Mouse (Mus musculus): Measurements from ENCODE around the gene Ctsk. TPM values are rescaled to one million over a fixed set of nuclear protein-coding genes. Genes with fewer than 3 reads are reported as not detected.

The Ctsk gene
- polyA plus RNA-seq, 1 experiment from 2014 or later = 1.0 TPM

GRCm38 (mm10) chr3:95488679-95489078, 10.4 kb upstream of the Ctsk start:
- Histone ChIP-seq H3K9me3 (replicated peaks; ENCODE audit: control insufficient read depth, low read length) (no peaks in the 10 kb centered on the region), H3K9ac (ENCODE audit: low read depth, low read length) (no peak overlapping the region), H3K36me3 (ENCODE audit: control insufficient read depth, insufficient read depth) (peaks cover 46% of the 10 kb centered on the region), H3K4me1 (ENCODE audit: control insufficient read depth, low read depth, low read length) (no peaks in the 10 kb centered on the region), H3K4me2 (ENCODE audit: low read depth, low read length) (no peak overlapping the region), H3K27me3 (ENCODE audit: control insufficient read depth, insufficient read depth, low read depth, low read length) (no peaks in the 10 kb centered on the region), H3K4me3 (ENCODE audit: low read depth, low read length) (no peak overlapping the region), H3K27ac (ENCODE audit: low read length) (no peak overlapping the region)
- no peak for ATAC-seq (ENCODE audit: low read depth)
- 61% methylated on average over 3 of the region's 3 CpGs for WGBS (ENCODE audit: insufficient replicate concordance)

- ATAC-seq (ENCODE audit: low read depth) = no peak
- H3K36me3 ChIP-seq (ENCODE audit: control insufficient read depth, insufficient read depth) = peaks cover 54% of the 10 kb centered on the region
- H3K9ac ChIP-seq (ENCODE audit: low read depth, low read length) = no peak overlapping the region
- H3K4me1 ChIP-seq (ENCODE audit: control insufficient read depth, low read depth, low read length) = no peaks in the 10 kb centered on the region
- H3K9me3 ChIP-seq (replicated peaks; ENCODE audit: control insufficient read depth, low read length) = no peaks in the 10 kb centered on the region
- 95% methylated on average over 2 of the region's 2 CpGs for WGBS (ENCODE audit: insufficient replicate concordance)
- H3K27ac ChIP-seq (ENCODE audit: low read length) = no peak overlapping the region
- H3K4me2 ChIP-seq (ENCODE audit: low read depth, low read length) = no peak overlapping the region
- no peak overlapping the region for H3K4me3 ChIP-seq (ENCODE audit: low read depth, low read length)
- H3K27me3 ChIP-seq (ENCODE audit: control insufficient read depth, insufficient read depth, low read depth, low read length) = no peaks in the 10 kb centered on the region
These were observed 8.8 kb upstream of the Ctsk start for GRCm38 (mm10) chr3:95490238-95490637.

GRCm38 (mm10) chr3:95494342-95494741, 4.7 kb upstream of the Ctsk start:
- H3K36me3 ChIP-seq (ENCODE audit: control insufficient read depth, insufficient read depth) = peaks cover 49% of the 10 kb centered on the region
- no peaks in the 10 kb centered on the region for H3K27me3 ChIP-seq (ENCODE audit: control insufficient read depth, insufficient read depth, low read depth, low read length)
- H3K9ac ChIP-seq (ENCODE audit: low read depth, low read length) = no peak overlapping the region
- no peaks in the 10 kb centered on the region for H3K9me3 ChIP-seq (replicated peaks; ENCODE audit: control insufficient read depth, low read length)
- WGBS (ENCODE audit: insufficient replicate concordance) = 55% methylated on average over 6 of the region's 6 CpGs
- H3K27ac ChIP-seq (ENCODE audit: low read length) = no peak overlapping the region
- no peak overlapping the region for H3K4me3 ChIP-seq (ENCODE audit: low read depth, low read length)
- no peaks in the 10 kb centered on the region for H3K4me1 ChIP-seq (ENCODE audit: control insufficient read depth, low read depth, low read length)
- 0 out of 2 replicates have a peak, but pooled peaks have one; percentile 19 for ATAC-seq (ENCODE audit: low read depth)
- no peak overlapping the region for H3K4me2 ChIP-seq (ENCODE audit: low read depth, low read length)

DNA sequence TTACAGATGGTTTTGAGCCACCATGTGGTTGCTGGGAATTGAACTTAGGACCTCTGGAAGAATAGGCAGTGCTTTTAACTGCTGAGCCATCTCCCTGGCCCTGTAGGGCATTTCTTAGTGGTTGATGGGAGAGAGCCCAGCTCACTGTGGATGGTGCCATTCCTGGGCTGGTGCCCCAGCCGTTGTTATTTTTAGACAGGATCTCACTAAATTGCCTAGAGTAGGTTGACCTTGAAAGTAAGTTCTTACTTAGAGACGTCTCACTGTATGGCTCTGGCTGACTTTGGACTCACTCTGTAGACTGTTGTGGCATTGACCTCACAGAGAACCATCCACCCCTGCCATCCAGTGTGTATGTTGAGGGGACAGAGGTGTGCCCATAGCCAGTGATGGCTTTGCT, 827 bp upstream of the Ctsk start:
- 71% methylated on average over 2 of the region's 2 CpGs for WGBS (ENCODE audit: insufficient replicate concordance)
- H3K4me1 ChIP-seq (ENCODE audit: control insufficient read depth, low read depth, low read length) = no peaks in the 10 kb centered on the region
- no peak overlapping the region for H3K9ac ChIP-seq (ENCODE audit: low read depth, low read length)
- H3K4me2 ChIP-seq (ENCODE audit: low read depth, low read length) = no peak overlapping the region
- no peak overlapping the region for H3K27ac ChIP-seq (ENCODE audit: low read length)
- no peaks in the 10 kb centered on the region for H3K9me3 ChIP-seq (replicated peaks; ENCODE audit: control insufficient read depth, low read length)
- ATAC-seq (ENCODE audit: low read depth) = no peak
- H3K36me3 ChIP-seq (ENCODE audit: control insufficient read depth, insufficient read depth) = peaks cover 28% of the 10 kb centered on the region
- H3K27me3 ChIP-seq (ENCODE audit: control insufficient read depth, insufficient read depth, low read depth, low read length) = no peaks in the 10 kb centered on the region
- H3K4me3 ChIP-seq (ENCODE audit: low read depth, low read length) = no peak overlapping the region

- no peaks in the 10 kb centered on the region for H3K9me3 ChIP-seq (replicated peaks; ENCODE audit: control insufficient read depth, low read length)
- H3K4me2 ChIP-seq (ENCODE audit: low read depth, low read length) = no peak overlapping the region
- H3K27me3 ChIP-seq (ENCODE audit: control insufficient read depth, insufficient read depth, low read depth, low read length) = no peaks in the 10 kb centered on the region
- H3K4me3 ChIP-seq (ENCODE audit: low read depth, low read length) = no peak overlapping the region
- no peak overlapping the region for H3K27ac ChIP-seq (ENCODE audit: low read length)
- no peak overlapping the region for H3K9ac ChIP-seq (ENCODE audit: low read depth, low read length)
- WGBS (ENCODE audit: insufficient replicate concordance) = 61% methylated on average over 10 of the region's 10 CpGs
- H3K36me3 ChIP-seq (ENCODE audit: control insufficient read depth, insufficient read depth) = peaks cover 15% of the 10 kb centered on the region
- no peaks in the 10 kb centered on the region for H3K4me1 ChIP-seq (ENCODE audit: control insufficient read depth, low read depth, low read length)
- no peak for ATAC-seq (ENCODE audit: low read depth)
These were observed 562 bp downstream of the Ctsk start for GRCm38 (mm10) chr3:95499496-95500140.

- ATAC-seq (ENCODE audit: low read depth) = no peak
- Histone ChIP-seq H3K4me2 (ENCODE audit: low read depth, low read length) (no peak overlapping the region), H3K9ac (ENCODE audit: low read depth, low read length) (no peak overlapping the region), H3K4me3 (ENCODE audit: low read depth, low read length) (no peak overlapping the region), H3K4me1 (ENCODE audit: control insufficient read depth, low read depth, low read length) (no peaks in the 10 kb centered on the region), H3K9me3 (replicated peaks; ENCODE audit: control insufficient read depth, low read length) (no peaks in the 10 kb centered on the region), H3K36me3 (ENCODE audit: control insufficient read depth, insufficient read depth) (no peaks in the 10 kb centered on the region), H3K27ac (ENCODE audit: low read length) (no peak overlapping the region), H3K27me3 (ENCODE audit: control insufficient read depth, insufficient read depth, low read depth, low read length) (no peaks in the 10 kb centered on the region)
- whole genome bisulfite sequencing (ENCODE audit: insufficient replicate concordance) = 52% methylated on average over 2 of the region's 2 CpGs
These were observed 3.3 kb downstream of the Ctsk start for GRCm38 (mm10) chr3:95502312-95502711.

DNA sequence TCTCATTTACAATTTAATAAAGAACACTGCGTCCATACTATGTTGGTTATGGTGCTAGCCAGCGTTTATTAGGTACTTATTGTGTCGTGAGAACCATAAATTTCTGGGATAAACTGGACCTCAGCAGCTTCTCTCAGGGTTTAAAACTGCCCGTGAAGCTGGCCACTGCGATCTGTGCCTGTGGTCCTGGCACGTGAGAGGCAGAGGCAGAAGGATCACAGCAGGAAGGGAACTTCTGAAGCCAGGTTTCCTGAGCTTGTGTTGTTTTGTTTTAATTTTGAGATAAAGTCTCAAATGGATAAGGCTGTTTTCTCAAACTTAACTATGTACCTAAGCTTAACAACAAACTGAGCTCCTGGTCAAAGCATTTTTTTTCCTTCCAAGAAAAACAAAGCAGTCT, 10.3 kb downstream of the Ctsk start:
- Histone ChIP-seq H3K27ac (ENCODE audit: low read length) (no peak overlapping the region), H3K27me3 (ENCODE audit: control insufficient read depth, insufficient read depth, low read depth, low read length) (no peaks in the 10 kb centered on the region), H3K9me3 (replicated peaks; ENCODE audit: control insufficient read depth, low read length) (no peaks in the 10 kb centered on the region), H3K4me2 (ENCODE audit: low read depth, low read length) (no peak overlapping the region), H3K9ac (ENCODE audit: low read depth, low read length) (no peak overlapping the region), H3K36me3 (ENCODE audit: control insufficient read depth, insufficient read depth) (no peaks in the 10 kb centered on the region), H3K4me3 (ENCODE audit: low read depth, low read length) (no peak overlapping the region), H3K4me1 (ENCODE audit: control insufficient read depth, low read depth, low read length) (peaks cover 8% of the 10 kb centered on the region; the same call in 1 of the 2 replicates)
- no peak for ATAC-seq (ENCODE audit: low read depth)
- 50% methylated on average over 6 of the region's 6 CpGs for WGBS (ENCODE audit: insufficient replicate concordance)

GRCm38 (mm10) chr3:95511611-95512180, 12.6 kb downstream of the Ctsk start:
- 41% methylated on average over 9 of the region's 9 CpGs for WGBS (ENCODE audit: insufficient replicate concordance)
- Histone ChIP-seq H3K27ac (ENCODE audit: low read length) (peak overlapping the region; percentile 9; the same call in 1 of the 2 replicates), H3K27me3 (ENCODE audit: control insufficient read depth, insufficient read depth, low read depth, low read length) (no peaks in the 10 kb centered on the region), H3K4me2 (ENCODE audit: low read depth, low read length) (no peak overlapping the region), H3K9ac (ENCODE audit: low read depth, low read length) (no peak overlapping the region), H3K36me3 (ENCODE audit: control insufficient read depth, insufficient read depth) (no peaks in the 10 kb centered on the region), H3K4me1 (ENCODE audit: control insufficient read depth, low read depth, low read length) (peaks cover 24% of the 10 kb centered on the region), H3K4me3 (ENCODE audit: low read depth, low read length) (no peak overlapping the region), H3K9me3 (replicated peaks; ENCODE audit: control insufficient read depth, low read length) (no peaks in the 10 kb centered on the region)
- no peak for ATAC-seq (ENCODE audit: low read depth)

DNA sequence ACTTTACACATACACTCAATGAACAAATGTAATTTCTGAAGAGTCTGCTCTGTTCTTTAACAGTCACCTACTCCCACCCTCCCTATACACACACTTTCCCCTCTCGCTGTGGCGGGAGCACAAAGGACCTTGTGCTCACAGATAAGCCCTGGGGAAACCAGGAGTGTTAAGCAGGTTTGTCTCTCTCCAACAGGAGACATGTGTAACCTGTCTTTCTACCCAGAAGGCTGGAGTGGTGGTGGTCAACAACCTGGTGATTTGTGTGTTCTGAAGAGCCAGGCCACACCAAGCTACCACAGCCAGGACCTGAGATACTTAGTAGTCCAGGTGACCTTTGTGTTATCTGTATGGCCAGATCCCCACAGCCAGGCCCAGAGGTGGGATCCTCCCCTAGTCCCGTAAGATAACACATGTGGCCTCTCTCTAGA, 17.6 kb downstream of the Ctsk start:
- H3K9ac ChIP-seq (ENCODE audit: low read depth, low read length) = peak overlapping the region; percentile 66
- peak overlapping the region; percentile 93 for H3K27ac ChIP-seq (ENCODE audit: low read length)
- peak overlapping the region; percentile 60 for H3K4me2 ChIP-seq (ENCODE audit: low read depth, low read length)
- H3K27me3 ChIP-seq (ENCODE audit: control insufficient read depth, insufficient read depth, low read depth, low read length) = no peaks in the 10 kb centered on the region
- H3K4me1 ChIP-seq (ENCODE audit: control insufficient read depth, low read depth, low read length) = peaks cover 65% of the 10 kb centered on the region
- WGBS (ENCODE audit: insufficient replicate concordance) = 31% methylated on average over 3 of the region's 3 CpGs
- peak overlapping the region; percentile 36 for H3K4me3 ChIP-seq (ENCODE audit: low read depth, low read length)
- ATAC-seq (ENCODE audit: low read depth) = peak; percentile 84
- H3K9me3 ChIP-seq (replicated peaks; ENCODE audit: control insufficient read depth, low read length) = no peaks in the 10 kb centered on the region
- no peaks in the 10 kb centered on the region for H3K36me3 ChIP-seq (ENCODE audit: control insufficient read depth, insufficient read depth)

Data from liver, embryonic 16.5 days (tissue).